Mouse (Mus musculus): ENCODE measurements around the gene Ptgs2. TPM values are rescaled to one million over a fixed set of nuclear protein-coding genes. Genes with fewer than 3 reads are reported as not detected.
A peak's percentile ranks its signal among the peaks of the same experiment; 100 is the strongest.

The Ptgs2 gene
- polyA plus RNA-seq, 1 experiment from 2014 or later: 0.13 TPM

- Histone ChIP-seq H3K27me3 (no peaks in the 10 kb centered on the region), H3K9ac (no peak overlapping the region), H3K4me3 (no peak overlapping the region), H3K27ac (no peak overlapping the region), H3K9me3 (no peaks in the 10 kb centered on the region), H3K4me2 (replicated peaks) (no peak overlapping the region), H3K36me3 (no peaks in the 10 kb centered on the region), H3K4me1 (no peaks in the 10 kb centered on the region)
- no peak for ATAC-seq (ENCODE audit: low FRiP score, low read depth)
- 86% methylated on average over 2 of the region's 2 CpGs for WGBS
Observed at GRCm38 (mm10) chr1:150109591-150109990, 9.8 kb downstream of the Ptgs2 start.

GRCm38 (mm10) chr1:150115352-150115751, 15.5 kb downstream of the Ptgs2 start:
- H3K4me1 ChIP-seq: no peaks in the 10 kb centered on the region
- H3K9ac ChIP-seq: no peak overlapping the region
- no peaks in the 10 kb centered on the region for H3K9me3 ChIP-seq
- no peak overlapping the region for H3K27ac ChIP-seq
- no peak; the same call in 1 of the 2 replicates for ATAC-seq (ENCODE audit: low FRiP score, low read depth)
- H3K36me3 ChIP-seq: no peaks in the 10 kb centered on the region
- H3K27me3 ChIP-seq: no peaks in the 10 kb centered on the region
- 72% methylated on average over 7 of the region's 7 CpGs for WGBS
- H3K4me3 ChIP-seq: no peak overlapping the region
- no peak overlapping the region for H3K4me2 ChIP-seq (replicated peaks)

GRCm38 (mm10) chr1:150118352-150118751, 18.5 kb downstream of the Ptgs2 start:
- ATAC-seq (ENCODE audit: low FRiP score, low read depth): no peak
- H3K9me3 ChIP-seq: no peaks in the 10 kb centered on the region
- no peaks in the 10 kb centered on the region for H3K36me3 ChIP-seq
- no peaks in the 10 kb centered on the region for H3K27me3 ChIP-seq
- no peak overlapping the region for H3K4me3 ChIP-seq
- no peak overlapping the region for H3K9ac ChIP-seq
- no peak overlapping the region for H3K4me2 ChIP-seq (replicated peaks)
- no peaks in the 10 kb centered on the region for H3K4me1 ChIP-seq
- 80% methylated on average over 5 of the region's 5 CpGs for WGBS
- no peak overlapping the region for H3K27ac ChIP-seq

DNA sequence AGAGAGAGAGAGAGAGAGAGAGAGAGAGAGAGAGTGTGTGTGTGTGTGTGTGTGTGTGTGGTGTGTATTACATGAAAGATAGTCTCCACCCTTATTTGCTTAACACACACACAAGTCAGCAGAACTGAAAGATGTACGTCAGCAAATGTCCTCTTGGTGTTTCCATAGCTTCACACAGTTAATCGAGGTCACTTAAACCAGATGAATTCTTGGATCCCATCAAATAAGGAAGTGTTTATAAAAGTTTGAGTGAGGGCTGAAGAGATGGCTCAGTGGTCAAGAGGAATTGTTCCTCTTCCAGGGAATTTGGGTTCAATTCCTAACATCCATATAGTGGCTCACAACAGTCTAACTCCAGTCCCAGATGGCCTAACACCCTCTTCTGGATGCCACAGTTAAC, 25.7 kb downstream of the Ptgs2 start:
- H3K27ac ChIP-seq: no peak overlapping the region
- ATAC-seq (ENCODE audit: low FRiP score, low read depth): no peak
- no peak overlapping the region for H3K9ac ChIP-seq
- 88% methylated on average over 2 of the region's 2 CpGs for WGBS
- H3K4me2 ChIP-seq (replicated peaks): no peak overlapping the region
- H3K36me3 ChIP-seq: no peaks in the 10 kb centered on the region
- H3K9me3 ChIP-seq: no peaks in the 10 kb centered on the region; the same call in 1 of the 2 replicates
- 0 out of 2 replicates have a peak, but pooled peaks cover under 1% of the 10 kb centered on the region for H3K4me1 ChIP-seq
- no peak overlapping the region for H3K4me3 ChIP-seq
- H3K27me3 ChIP-seq: no peaks in the 10 kb centered on the region

- no peaks in the 10 kb centered on the region for H3K27me3 ChIP-seq
- 83% methylated on average over 6 of the region's 6 CpGs for WGBS
- peaks cover 5% of the 10 kb centered on the region; the same call in 1 of the 2 replicates for H3K4me1 ChIP-seq
- H3K9me3 ChIP-seq: no peaks in the 10 kb centered on the region; the same call in 1 of the 2 replicates
- H3K9ac ChIP-seq: no peak overlapping the region
- no peaks in the 10 kb centered on the region for H3K36me3 ChIP-seq
- H3K4me3 ChIP-seq: no peak overlapping the region
- no peak for ATAC-seq (ENCODE audit: low FRiP score, low read depth)
- H3K27ac ChIP-seq: no peak overlapping the region
- no peak overlapping the region for H3K4me2 ChIP-seq (replicated peaks)
Observed at GRCm38 (mm10) chr1:150130070-150130469, 30.2 kb downstream of the Ptgs2 start.

GRCm38 (mm10) chr1:150130586-150131275, 30.9 kb downstream of the Ptgs2 start:
- WGBS: 40% methylated on average over 5 of the region's 5 CpGs
- Histone ChIP-seq H3K9me3 (no peaks in the 10 kb centered on the region; the same call in 1 of the 2 replicates), H3K9ac (no peak overlapping the region), H3K36me3 (no peaks in the 10 kb centered on the region), H3K4me1 (peaks cover 5% of the 10 kb centered on the region; the same call in 1 of the 2 replicates), H3K4me2 (replicated peaks) (no peak overlapping the region), H3K4me3 (no peak overlapping the region), H3K27ac (no peak overlapping the region), H3K27me3 (no peaks in the 10 kb centered on the region)
- 0 out of 2 replicates have a peak, but pooled peaks have one; percentile 32 for ATAC-seq (ENCODE audit: low FRiP score, low read depth)

DNA sequence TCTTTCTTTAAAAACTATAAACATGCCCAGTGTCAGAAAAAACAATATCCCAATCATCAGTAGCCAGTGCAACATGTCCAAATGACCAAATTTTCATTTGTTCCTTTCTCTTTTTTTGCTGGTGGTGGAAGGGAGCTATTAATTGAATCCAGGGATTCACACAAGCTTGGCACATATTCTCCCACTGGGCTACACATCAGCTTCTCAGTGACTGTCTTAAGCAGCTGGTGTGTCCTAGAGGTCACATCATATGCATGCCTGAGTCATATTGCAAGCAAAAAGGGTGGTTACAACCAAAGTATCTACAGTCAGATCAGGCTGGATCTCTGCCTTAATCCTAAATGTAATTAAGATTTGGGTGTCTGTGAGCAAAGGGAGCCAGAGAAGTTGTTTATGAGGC, 35.5 kb downstream of the Ptgs2 start:
- no peaks in the 10 kb centered on the region for H3K27me3 ChIP-seq
- ATAC-seq (ENCODE audit: low FRiP score, low read depth): no peak
- no peaks in the 10 kb centered on the region for H3K9me3 ChIP-seq
- no peaks in the 10 kb centered on the region for H3K36me3 ChIP-seq
- H3K4me2 ChIP-seq (replicated peaks): no peak overlapping the region
- H3K4me3 ChIP-seq: no peak overlapping the region
- H3K27ac ChIP-seq: no peak overlapping the region
- peaks cover 5% of the 10 kb centered on the region; the same call in 1 of the 2 replicates for H3K4me1 ChIP-seq
- no peak overlapping the region for H3K9ac ChIP-seq

DNA sequence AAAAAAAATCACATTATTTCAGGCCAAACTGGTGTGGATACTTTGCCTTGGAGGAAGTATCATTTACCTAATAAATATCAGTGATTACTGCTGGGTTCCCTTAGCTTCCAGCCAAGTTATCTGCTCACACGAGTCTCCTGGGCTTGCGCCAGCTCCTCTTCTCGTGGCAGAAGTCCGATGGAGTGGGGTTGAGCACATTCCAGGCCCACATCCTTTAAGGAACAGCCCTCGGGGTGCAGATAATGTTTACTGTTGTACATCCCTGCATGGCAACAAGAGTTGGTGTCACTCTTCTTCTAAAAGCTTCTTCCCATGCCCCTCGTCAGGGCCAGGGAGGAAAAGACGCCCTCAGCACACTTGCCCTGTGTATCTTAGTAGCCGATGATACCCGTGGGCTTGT, 39.9 kb downstream of the Ptgs2 start:
- no peak for ATAC-seq (ENCODE audit: low FRiP score, low read depth)
- WGBS: 72% methylated on average over 9 of the region's 9 CpGs
- H3K9me3 ChIP-seq: no peaks in the 10 kb centered on the region

GRCm38 (mm10) chr1:150141939-150142338, 42.1 kb downstream of the Ptgs2 start:
- Histone ChIP-seq H3K4me1 (no peaks in the 10 kb centered on the region), H3K9ac (no peak overlapping the region), H3K36me3 (no peaks in the 10 kb centered on the region), H3K9me3 (no peaks in the 10 kb centered on the region), H3K27me3 (no peaks in the 10 kb centered on the region), H3K4me2 (replicated peaks) (no peak overlapping the region), H3K27ac (no peak overlapping the region), H3K4me3 (no peak overlapping the region)
- 81% methylated on average over 1 of the region's 1 CpGs for WGBS
- no peak for ATAC-seq (ENCODE audit: low FRiP score, low read depth)

More for the DNA sequence above, 39.9 kb downstream of the Ptgs2 start:
- Histone ChIP-seq H3K9ac (no peak overlapping the region), H3K27ac (no peak overlapping the region), H3K27me3 (no peaks in the 10 kb centered on the region), H3K36me3 (no peaks in the 10 kb centered on the region), H3K4me3 (no peak overlapping the region), H3K4me1 (no peaks in the 10 kb centered on the region), H3K4me2 (replicated peaks) (no peak overlapping the region)

DNA sequence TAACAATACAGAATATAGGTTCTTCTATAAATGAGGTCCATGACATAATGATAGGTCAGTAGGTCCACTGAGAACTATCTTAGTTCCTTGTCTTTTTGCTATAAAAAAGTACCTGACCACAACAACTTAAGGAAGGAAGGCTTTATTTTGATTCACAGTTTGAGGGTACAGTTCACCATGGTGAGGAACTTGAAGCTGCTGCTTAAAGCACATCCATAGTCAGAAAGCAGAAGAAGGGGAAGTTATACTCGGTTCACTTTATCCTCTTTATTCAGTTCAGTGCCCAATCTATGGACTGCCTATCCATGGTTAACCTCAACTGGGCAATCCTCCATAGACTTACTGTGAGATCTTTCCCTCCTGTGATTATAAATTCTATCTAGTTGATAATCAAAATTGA, 43.7 kb downstream of the Ptgs2 start:
- no peaks in the 10 kb centered on the region for H3K9me3 ChIP-seq
- no peaks in the 10 kb centered on the region for H3K4me1 ChIP-seq
- no peak overlapping the region for H3K27ac ChIP-seq
- no peak overlapping the region for H3K4me2 ChIP-seq (replicated peaks)
- H3K9ac ChIP-seq: no peak overlapping the region
- H3K27me3 ChIP-seq: no peaks in the 10 kb centered on the region
- H3K36me3 ChIP-seq: no peaks in the 10 kb centered on the region
- no peak for ATAC-seq (ENCODE audit: low FRiP score, low read depth)
- H3K4me3 ChIP-seq: no peak overlapping the region
- 85% methylated on average over 1 of the region's 1 CpGs for WGBS

DNA sequence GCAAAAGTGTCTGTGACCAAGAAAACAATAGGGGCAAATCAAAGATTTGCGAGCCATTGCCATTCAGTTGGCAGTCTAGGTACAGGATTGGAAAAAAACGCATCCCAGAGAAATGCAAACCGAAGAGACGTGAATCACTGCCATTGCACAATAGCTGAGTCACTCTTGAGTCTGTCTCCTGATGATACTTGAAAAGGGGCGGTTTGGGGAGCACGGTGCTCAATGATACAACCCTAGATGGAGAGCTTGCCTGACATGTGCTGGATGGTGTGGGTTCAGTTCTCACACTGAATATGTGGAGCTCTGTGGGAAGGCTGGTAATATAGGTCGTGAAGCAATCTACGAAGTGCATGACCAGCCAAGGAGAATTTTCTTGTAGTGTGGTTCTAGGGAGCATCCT, 45.2 kb downstream of the Ptgs2 start:
- ATAC-seq (ENCODE audit: low FRiP score, low read depth): no peak
- Histone ChIP-seq H3K36me3 (no peaks in the 10 kb centered on the region), H3K4me2 (replicated peaks) (no peak overlapping the region)

GRCm38 (mm10) chr1:150147272-150147671, 47.4 kb downstream of the Ptgs2 start:
- Histone ChIP-seq H3K27me3 (no peaks in the 10 kb centered on the region), H3K4me3 (no peak overlapping the region), H3K4me1 (no peaks in the 10 kb centered on the region), H3K27ac (no peak overlapping the region), H3K36me3 (no peaks in the 10 kb centered on the region), H3K4me2 (replicated peaks) (no peak overlapping the region), H3K9me3 (no peaks in the 10 kb centered on the region), H3K9ac (no peak overlapping the region)
- WGBS: 87% methylated on average over 4 of the region's 4 CpGs
- ATAC-seq (ENCODE audit: low FRiP score, low read depth): no peak

More for the DNA sequence above, 45.2 kb downstream of the Ptgs2 start:
- WGBS: 87% methylated on average over 8 of the region's 8 CpGs
- Histone ChIP-seq H3K4me3 (no peak overlapping the region), H3K9me3 (no peaks in the 10 kb centered on the region), H3K27ac (no peak overlapping the region), H3K27me3 (no peaks in the 10 kb centered on the region), H3K4me1 (no peaks in the 10 kb centered on the region), H3K9ac (no peak overlapping the region)

DNA sequence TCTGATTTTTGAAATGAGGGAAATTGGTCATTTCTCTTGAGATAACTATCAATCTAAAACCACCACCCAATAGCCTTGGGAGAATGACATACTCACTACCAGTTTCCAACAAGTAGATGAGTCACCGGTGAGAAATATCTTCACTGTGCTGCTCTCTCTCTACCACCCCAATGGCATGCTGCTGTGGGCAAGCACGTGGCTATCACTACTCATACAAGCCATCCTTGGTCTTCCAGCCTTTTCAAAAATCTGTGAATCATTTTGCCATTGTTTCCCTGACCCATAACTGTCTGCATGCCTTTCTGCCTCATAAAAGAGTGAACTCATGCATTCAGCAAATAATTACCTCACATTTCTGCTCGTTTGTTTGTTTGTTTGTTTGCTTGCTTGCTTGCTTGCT, 51.6 kb downstream of the Ptgs2 start:
- H3K4me3 ChIP-seq: no peak overlapping the region
- H3K9me3 ChIP-seq: no peaks in the 10 kb centered on the region
- H3K4me1 ChIP-seq: no peaks in the 10 kb centered on the region
- H3K27ac ChIP-seq: no peak overlapping the region
- no peak overlapping the region for H3K9ac ChIP-seq
- H3K4me2 ChIP-seq (replicated peaks): no peak overlapping the region
- 73% methylated on average over 3 of the region's 3 CpGs for WGBS
- no peak for ATAC-seq (ENCODE audit: low FRiP score, low read depth)
- no peaks in the 10 kb centered on the region for H3K27me3 ChIP-seq
- no peaks in the 10 kb centered on the region for H3K36me3 ChIP-seq
